Mouse (Mus musculus) heart, embryonic 12.5 days (tissue): Measurements from ENCODE around the gene Gm11756. TPM values are rescaled to one million over a fixed set of nuclear protein-coding genes. Genes with fewer than 3 reads are reported as not detected.
"Not testable (repeated sequence)": the region's sequence is repeated elsewhere in the genome, so short reads cannot be mapped to it uniquely, and the experiment has no call there.

ENCODE experiments used
- ATAC-seq: fragments of 200-750 bp; cut with Nextera tagmentation; 2 replicates; pipeline ENCODE4 v1.8.0; 2017; ENCODE audit warnings: moderate TSS enrichment, moderate library complexity; ENCODE audit not compliant: insufficient number of reproducible peaks, low FRiP score
- H3K27ac ChIP-seq: fragments of 300-500 bp; sonication (generic); 2 replicates; pipeline ENCODE4 v1.5.1; 2016; ENCODE audit warnings: mild to moderate bottlenecking, moderate library complexity; ENCODE audit not compliant: poor library complexity, severe bottlenecking
- H3K27me3 ChIP-seq: fragments of 300-500 bp; sonication (generic); replicated peaks from 2 replicates; pipeline ENCODE4 v1.6.1; 2016; ENCODE audit warnings: mild to moderate bottlenecking, moderate library complexity
- H3K36me3 ChIP-seq: fragments of 300-500 bp; sonication (generic); 2 replicates; pipeline ENCODE4 v1.6.1; 2016; ENCODE audit warnings: mild to moderate bottlenecking, moderate library complexity
- H3K4me1 ChIP-seq: fragments of 300-500 bp; sonication (generic); replicated peaks from 2 replicates; pipeline ENCODE4 v1.6.1; 2016; ENCODE audit warnings: mild to moderate bottlenecking
- H3K4me2 ChIP-seq: fragments of 300-500 bp; sonication (generic); 2 replicates; pipeline ENCODE4 v1.6.1; 2016; ENCODE audit warnings: mild to moderate bottlenecking, moderate library complexity
- H3K4me3 ChIP-seq: fragments of 300-500 bp; sonication (generic); 2 replicates; pipeline ENCODE4 v1.5.1; 2016; ENCODE audit warnings: mild to moderate bottlenecking
- H3K9ac ChIP-seq: fragments of 300-500 bp; sonication (generic); 2 replicates; pipeline ENCODE4 v1.6.1; 2016; ENCODE audit warnings: mild to moderate bottlenecking, moderate library complexity
- H3K9me3 ChIP-seq: fragments of 300-500 bp; sonication (generic); replicated peaks from 2 replicates; pipeline ENCODE4 v1.6.1; 2016; ENCODE audit warnings: mild to moderate bottlenecking, moderate library complexity
- WGBS: fragments of 180-500 bp; shearing (Covaris S2); methylation state at CpG from one replicate; pipeline ENCODE4 v1.1.7; 2016; 5-methylcytosine and 5-hydroxymethylcytosine counted together
- polyA plus RNA-seq: library from polyadenylated mRNA; unstranded; fragments of >200 nt; fragmentation: Nextera tagmentation; extraction: Ambion mirVana; gene quantifications from 2 replicates; pipeline ENCODE4 v1.2.1, GENCODE M21; 2016

The Gm11756 gene
- polyA plus RNA-seq: not detected in 2 replicates

- not testable (repeated sequence) for H3K4me3 ChIP-seq, H3K9me3 ChIP-seq, H3K4me2 ChIP-seq, H3K27me3 ChIP-seq, H3K9ac ChIP-seq, ATAC-seq, H3K4me1 ChIP-seq, H3K36me3 ChIP-seq, H3K27ac ChIP-seq
- 78% methylated on average over 6 of the region's 6 CpGs for WGBS
Observed at GRCm38 (mm10) chr4:73920660-73921059, at the start of gene Gm11756. TSS of gene Gm11756 (minus strand) at chr4:73920760.

- H3K27ac ChIP-seq: no peak within 1 kb of the TSS
- no peaks in the 10 kb centered on the region for H3K27me3 ChIP-seq
- H3K36me3 ChIP-seq: no peaks in the 10 kb centered on the region
- no peak within 1 kb of the TSS for H3K4me2 ChIP-seq
- H3K4me3 ChIP-seq: no peak within 1 kb of the TSS
- no peaks in the 10 kb centered on the region for H3K9me3 ChIP-seq
- ATAC-seq: no peak
- no peaks in the 10 kb centered on the region for H3K4me1 ChIP-seq
- 71% methylated on average over 8 of the region's 8 CpGs for WGBS
- no peak within 1 kb of the TSS for H3K9ac ChIP-seq
Observed at GRCm38 (mm10) chr4:73950375-73950896, 29.9 kb upstream of the Gm11756 start, which contains the start of gene 2310002L09Rik. TSS of gene 2310002L09Rik (minus strand) at chr4:73950846.

- WGBS: no CpG with 5 or more reads among the region's 4 CpGs
- not testable (repeated sequence) for H3K4me2 ChIP-seq, H3K27me3 ChIP-seq, H3K36me3 ChIP-seq, H3K9ac ChIP-seq, H3K4me1 ChIP-seq, H3K4me3 ChIP-seq, ATAC-seq, H3K9me3 ChIP-seq, H3K27ac ChIP-seq
Observed at GRCm38 (mm10) chr4:73905853-73906252, 14.7 kb downstream of the Gm11756 start, which contains the start of gene Gm13871. TSS of gene Gm13871 (minus strand) at chr4:73905953.

- not testable (repeated sequence) for H3K4me1 ChIP-seq, H3K27ac ChIP-seq, H3K9ac ChIP-seq, H3K4me2 ChIP-seq, H3K27me3 ChIP-seq, ATAC-seq, H3K36me3 ChIP-seq, H3K4me3 ChIP-seq, H3K9me3 ChIP-seq
- no CpG with 5 or more reads among the region's 4 CpGs for WGBS
Observed at GRCm38 (mm10) chr4:73891012-73891411, 29.5 kb downstream of the Gm11756 start, which contains the start of gene Gm11757. TSS of gene Gm11757 (minus strand) at chr4:73891112.

GRCm38 (mm10) chr4:73876166-73876565 is 44.4 kb downstream of the Gm11756 start, which contains the start of gene Gm11758:
TSS of gene Gm11758 (minus strand) at chr4:73876266.
- H3K27ac ChIP-seq, H3K9me3 ChIP-seq: not testable (repeated sequence)
- no CpG with 5 or more reads among the region's 4 CpGs for WGBS

More at GRCm38 (mm10) chr4:73876166-73876565, 44.4 kb downstream of the Gm11756 start, which contains the start of gene Gm11758:
- not testable (repeated sequence) for H3K4me2 ChIP-seq, H3K36me3 ChIP-seq, ATAC-seq, H3K27me3 ChIP-seq, H3K9ac ChIP-seq, H3K4me1 ChIP-seq, H3K4me3 ChIP-seq

Other genes with a start within 250 kb of the Gm11756 start
- not detected in 2 replicates for gene Gm428, start 237.2 kb downstream of the Gm11756 start, polyA plus RNA-seq
- gene Rasef, start 129.8 kb downstream of the Gm11756 start, polyA plus RNA-seq: 0.44 and 0.65 TPM in 2 replicates
- gene Gm11758, start 44.5 kb downstream of the Gm11756 start, polyA plus RNA-seq: not detected in 2 replicates
- not detected in 2 replicates for gene Gm11757, start 29.6 kb downstream of the Gm11756 start, polyA plus RNA-seq
- not detected in 2 replicates for gene Gm13871, start 14.8 kb downstream of the Gm11756 start, polyA plus RNA-seq
- gene 2310002L09Rik, start 30.1 kb upstream of the Gm11756 start, polyA plus RNA-seq: 0.18 and 0.19 TPM in 2 replicates
- 0.46 and 0.65 TPM in 2 replicates for gene Frmd3, start 92.7 kb upstream of the Gm11756 start, polyA plus RNA-seq